Mouse (Mus musculus): ENCODE results near the gene Gm21731. TPM values are rescaled to one million over a fixed set of nuclear protein-coding genes. Genes with fewer than 3 reads are reported as not detected.
"Not testable (repeated sequence)": the region's sequence is repeated elsewhere in the genome, so short reads cannot be mapped to it uniquely, and the experiment has no call there.

Gene Gm21731
- polyA plus RNA-seq (2021) = not detected

DNA sequence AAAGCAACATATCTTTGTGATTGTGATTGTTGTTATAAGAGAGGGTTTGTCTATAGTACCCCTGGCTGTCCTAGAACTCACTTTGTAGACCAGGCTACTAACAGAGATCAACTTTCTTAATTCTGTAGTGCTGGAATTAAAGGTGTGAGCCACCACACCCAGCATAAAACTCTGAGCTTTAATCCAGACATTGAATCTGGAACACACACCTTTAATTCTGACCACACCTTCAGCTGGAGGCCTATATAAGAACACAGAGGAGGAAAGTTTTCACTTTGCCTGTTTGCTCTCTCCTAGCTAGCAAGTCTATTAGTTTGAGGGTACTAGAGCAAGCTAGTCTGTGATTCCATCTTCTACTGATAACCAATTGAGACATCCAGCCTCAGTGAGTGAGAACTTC, at the start of gene Gm21731:
Gene Gm21731, plus strand, starts transcription at position 301 of the 400 bp plus-strand sequence.
- POLR2A ChIA-PET; CTCF ChIA-PET; ATAC-seq; DNase-seq (ENCODE audit: low read depth, low spot score); in situ Hi-C loops (cut with MboI; ENCODE audit: low pct_unique_long_range_greater_than_20kb); H3K27me3 ChIP-seq: not testable (repeated sequence)

DNA sequence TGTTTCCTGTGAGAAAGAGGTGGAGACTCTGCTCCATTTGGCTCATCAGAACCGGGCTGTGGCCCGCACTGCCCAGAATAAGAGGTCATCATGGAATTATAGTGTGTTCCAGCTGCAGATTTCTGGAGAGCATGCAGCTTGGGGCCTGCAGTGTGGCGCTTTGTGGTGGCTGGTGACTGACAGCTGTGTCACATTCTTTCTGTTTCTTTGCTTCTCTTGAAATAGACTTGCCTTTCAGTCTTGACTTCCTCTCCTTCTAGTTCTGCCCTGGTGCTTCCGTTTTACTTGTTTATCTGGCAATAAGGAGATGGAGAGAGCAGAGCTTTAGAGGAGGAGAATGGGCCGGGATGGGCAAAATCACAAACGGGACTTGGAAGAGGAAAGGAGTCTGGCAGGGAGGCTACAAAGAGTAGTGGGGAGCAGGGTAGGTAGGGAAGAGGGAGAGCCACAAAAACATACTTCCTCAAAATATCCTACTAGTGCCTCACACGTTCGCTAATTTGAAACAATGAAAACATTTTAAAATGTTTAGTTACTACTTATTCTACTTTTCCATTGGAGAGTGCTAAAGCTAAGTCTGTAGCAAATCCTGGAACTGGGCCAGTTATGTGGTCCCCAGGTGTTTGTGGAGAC, 42.6 kb upstream of the Gm21731 start:
- CTCF ChIA-PET; ATAC-seq; DNase-seq (ENCODE audit: low read depth, low spot score); H3K27me3 ChIP-seq; POLR2A ChIA-PET; in situ Hi-C loops (cut with MboI; ENCODE audit: low pct_unique_long_range_greater_than_20kb): not testable (repeated sequence)

DNA sequence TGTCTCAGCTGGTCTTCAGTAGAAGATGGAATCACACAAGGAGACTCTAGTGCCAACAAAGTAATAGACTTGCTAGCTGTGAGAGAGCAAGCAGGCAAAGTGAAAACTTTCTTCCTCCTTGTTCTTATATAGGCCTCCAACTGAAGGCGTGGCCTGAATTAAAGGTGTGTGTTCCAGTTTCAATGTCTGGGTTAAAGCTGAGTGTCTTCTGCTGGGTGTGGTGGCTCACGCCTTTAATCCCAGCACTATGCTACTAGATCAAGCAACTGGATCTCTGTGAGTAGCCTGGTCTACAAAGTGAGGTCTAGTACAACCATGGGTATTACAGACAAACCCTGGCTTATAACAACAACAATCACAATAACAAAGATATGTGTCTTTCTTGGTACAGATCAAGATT, 23.1 kb upstream of the Gm21731 start, which contains the start of gene Gm21762:
Gene Gm21762, minus strand, starts transcription at position 101 of the 400 bp plus-strand sequence.
- CTCF ChIA-PET; POLR2A ChIA-PET; ATAC-seq; in situ Hi-C loops (cut with MboI; ENCODE audit: low pct_unique_long_range_greater_than_20kb); DNase-seq (ENCODE audit: low read depth, low spot score); H3K27me3 ChIP-seq: not testable (repeated sequence)

DNA sequence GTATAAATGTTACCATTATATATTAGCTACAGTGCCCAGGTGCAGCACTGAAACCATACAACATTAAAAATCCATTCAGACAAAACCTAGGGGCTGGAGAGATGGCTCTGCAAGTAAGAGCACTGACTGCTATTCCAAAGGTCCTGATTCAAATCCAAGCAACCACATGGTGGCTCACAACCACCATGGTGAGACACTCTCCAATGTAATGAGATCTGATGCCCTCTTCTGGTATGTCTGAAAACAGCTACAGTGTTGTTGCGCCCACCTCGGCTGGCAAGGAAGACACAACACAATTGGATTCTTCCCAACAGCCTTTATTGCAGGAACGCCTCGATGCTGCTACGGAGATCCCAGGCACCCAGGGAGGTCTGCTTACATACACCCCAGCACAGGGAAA, 18.0 kb upstream of the Gm21731 start:
- CTCF ChIA-PET; in situ Hi-C loops (cut with MboI; ENCODE audit: low pct_unique_long_range_greater_than_20kb); ATAC-seq; H3K27me3 ChIP-seq; DNase-seq (ENCODE audit: low read depth, low spot score); POLR2A ChIA-PET: not testable (repeated sequence)

- in situ Hi-C loops (cut with MboI; ENCODE audit: low pct_unique_long_range_greater_than_20kb); H3K27me3 ChIP-seq; DNase-seq (ENCODE audit: low read depth, low spot score); POLR2A ChIA-PET; CTCF ChIA-PET; ATAC-seq: not testable (repeated sequence)
Observed at GRCm38 (mm10) chr13:120223012-120223659, 15.8 kb upstream of the Gm21731 start.

GRCm38 (mm10) chr13:120231798-120232197, 7.1 kb upstream of the Gm21731 start:
- CTCF ChIA-PET; in situ Hi-C loops (cut with MboI; ENCODE audit: low pct_unique_long_range_greater_than_20kb); ATAC-seq; DNase-seq (ENCODE audit: low read depth, low spot score); H3K27me3 ChIP-seq; POLR2A ChIA-PET: not testable (repeated sequence)

GRCm38 (mm10) chr13:120232447-120233049, 6.4 kb upstream of the Gm21731 start:
- in situ Hi-C loops (cut with MboI; ENCODE audit: low pct_unique_long_range_greater_than_20kb); POLR2A ChIA-PET; DNase-seq (ENCODE audit: low read depth, low spot score); ATAC-seq; H3K27me3 ChIP-seq; CTCF ChIA-PET: not testable (repeated sequence)

DNA sequence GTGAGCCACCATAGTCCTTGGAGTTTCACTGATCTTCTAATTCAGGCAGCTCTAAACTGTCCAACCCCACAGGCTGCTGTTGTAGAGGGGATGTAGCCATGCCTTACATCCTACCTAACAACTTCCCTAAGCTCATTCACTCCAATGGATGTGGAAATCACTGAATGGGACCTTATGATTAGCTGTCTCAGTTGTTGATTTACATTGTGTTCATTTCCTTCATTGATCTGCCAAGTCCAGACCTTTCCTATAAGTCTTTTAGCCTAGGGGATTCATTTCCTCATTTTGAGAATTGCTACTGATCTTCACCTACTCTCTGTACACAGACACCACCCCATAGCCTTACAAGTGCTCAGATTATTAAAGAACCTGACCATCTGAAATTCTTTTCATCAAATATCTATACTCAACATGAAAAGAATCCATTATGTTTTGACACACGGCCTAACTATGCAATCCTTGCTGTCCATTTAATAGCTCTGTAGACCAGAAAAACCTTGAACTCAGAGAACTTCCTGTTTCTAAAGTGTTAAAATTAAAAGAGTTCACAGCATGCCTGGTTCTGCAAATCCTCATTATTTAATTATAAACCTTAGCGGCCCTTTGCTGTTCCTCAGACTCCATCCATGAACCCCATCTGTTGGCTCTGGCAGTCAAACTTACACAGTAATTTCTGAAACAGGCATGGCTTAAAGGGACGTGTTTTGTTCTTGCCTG, 12.5 kb downstream of the Gm21731 start:
- DNase-seq (ENCODE audit: low read depth, low spot score); POLR2A ChIA-PET; H3K27me3 ChIP-seq; in situ Hi-C loops (cut with MboI; ENCODE audit: low pct_unique_long_range_greater_than_20kb); CTCF ChIA-PET; ATAC-seq: not testable (repeated sequence)

DNA sequence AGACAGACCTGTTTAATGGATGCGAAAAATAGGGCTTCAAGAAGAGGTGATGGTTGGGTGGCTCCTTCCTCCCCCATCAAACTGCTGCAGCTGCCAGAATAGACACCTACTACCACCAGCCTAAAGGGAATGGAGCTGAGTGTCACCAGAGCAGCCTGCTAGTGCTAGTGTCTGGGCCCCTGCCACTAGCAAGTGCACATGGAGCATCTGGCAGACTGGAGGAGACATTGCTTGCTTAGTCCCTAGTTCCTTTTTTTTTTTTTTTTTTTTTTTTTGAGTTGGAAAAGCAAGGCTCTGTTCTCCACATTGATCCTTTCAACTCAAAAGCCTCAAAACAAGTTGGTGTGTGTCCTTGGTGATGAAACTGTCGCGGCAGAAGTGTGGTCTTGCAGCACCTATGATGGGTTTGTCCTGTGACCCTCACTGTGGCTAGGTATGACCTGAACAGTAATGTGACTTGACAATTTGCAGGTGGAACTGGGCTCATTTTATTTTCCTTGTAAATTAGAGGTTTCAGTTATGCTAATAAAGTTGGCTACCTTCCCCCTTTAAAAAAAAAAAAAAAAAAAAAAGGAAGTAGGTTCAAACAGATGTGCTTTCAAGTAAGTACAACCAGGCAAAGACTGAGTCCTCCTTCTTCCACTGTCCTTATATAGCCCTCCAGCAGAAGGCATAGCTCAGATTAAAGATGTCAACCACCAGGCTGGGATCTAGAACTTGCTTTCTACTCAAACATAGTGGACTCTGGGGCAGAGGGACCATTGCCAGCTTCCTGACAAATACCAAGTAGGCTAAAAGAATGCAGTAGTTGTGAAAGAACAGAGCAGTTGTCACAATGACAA, 20.1 kb downstream of the Gm21731 start:
- in situ Hi-C loops (cut with MboI; ENCODE audit: low pct_unique_long_range_greater_than_20kb); ATAC-seq; CTCF ChIA-PET; POLR2A ChIA-PET; DNase-seq (ENCODE audit: low read depth, low spot score); H3K27me3 ChIP-seq: not testable (repeated sequence)

DNA sequence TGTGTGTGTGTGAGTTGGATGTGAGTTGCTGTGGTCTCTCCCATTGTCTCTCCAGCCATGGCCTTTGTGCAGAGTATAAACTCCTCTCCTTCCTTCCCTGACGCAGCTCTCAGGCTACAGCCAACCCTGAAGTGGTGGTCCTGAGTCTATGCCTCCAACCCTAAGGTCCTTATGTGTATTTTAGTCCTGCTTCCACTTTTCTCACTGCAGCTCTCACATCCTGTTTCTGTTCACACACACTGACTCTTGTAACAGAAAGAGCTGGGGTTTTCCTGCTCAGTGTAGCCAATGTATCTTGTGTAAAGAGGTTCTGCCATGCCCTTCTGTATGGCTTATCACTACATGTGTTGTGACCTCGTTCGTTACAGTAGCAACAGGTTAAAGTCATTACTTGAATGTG, 20.8 kb downstream of the Gm21731 start:
- ATAC-seq; POLR2A ChIA-PET; in situ Hi-C loops (cut with MboI; ENCODE audit: low pct_unique_long_range_greater_than_20kb); DNase-seq (ENCODE audit: low read depth, low spot score); H3K27me3 ChIP-seq; CTCF ChIA-PET: not testable (repeated sequence)

DNA sequence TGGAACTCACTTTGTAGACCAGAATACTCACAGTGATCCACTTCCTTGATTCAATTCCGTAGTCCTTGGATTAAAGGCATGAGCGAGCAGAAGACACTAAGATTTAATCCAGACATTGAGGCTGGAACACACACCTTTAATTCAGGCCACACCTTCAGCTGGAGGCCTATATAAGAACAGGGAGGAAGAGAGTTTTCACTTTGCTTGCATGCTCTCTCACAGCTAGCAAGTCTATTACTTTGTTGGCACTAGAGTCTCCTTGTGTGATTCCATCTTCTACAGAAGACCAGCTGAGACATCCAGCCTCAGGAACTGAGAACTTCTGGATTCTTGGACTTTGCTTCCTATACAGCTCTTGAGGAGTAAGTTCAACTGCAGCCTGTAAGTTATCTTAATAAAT, 24.0 kb downstream of the Gm21731 start, which contains the start of gene AF067061:
Gene AF067061, plus strand, starts transcription at position 245 of the 400 bp plus-strand sequence.
- H3K27me3 ChIP-seq; CTCF ChIA-PET; ATAC-seq; POLR2A ChIA-PET; in situ Hi-C loops (cut with MboI; ENCODE audit: low pct_unique_long_range_greater_than_20kb); DNase-seq (ENCODE audit: low read depth, low spot score): not testable (repeated sequence)

DNA sequence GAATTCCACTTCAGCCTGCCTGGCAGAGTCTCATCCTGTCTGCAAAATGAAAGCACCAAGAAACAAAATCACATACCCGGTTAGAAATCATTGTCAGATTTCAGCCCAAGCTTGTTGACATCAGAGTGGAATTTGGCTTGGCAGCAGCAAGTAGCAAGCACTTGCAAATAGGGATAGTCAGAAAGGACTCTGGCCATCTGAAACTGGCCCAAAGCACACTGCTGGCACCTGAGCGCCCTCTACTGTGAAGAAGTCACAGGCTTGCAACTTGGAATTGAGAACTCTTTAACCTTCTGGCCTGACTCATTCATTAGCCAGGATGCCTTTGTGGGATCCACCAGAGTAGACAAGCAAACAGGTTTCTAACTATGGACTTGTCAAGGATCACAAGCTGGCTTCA, 38.9 kb downstream of the Gm21731 start:
- peak; percentile 44 for ATAC-seq
- DNase-seq (ENCODE audit: low read depth, low spot score); POLR2A ChIA-PET; in situ Hi-C loops (cut with MboI; ENCODE audit: low pct_unique_long_range_greater_than_20kb); CTCF ChIA-PET; H3K27me3 ChIP-seq: not testable (repeated sequence)

Data from Patski (cell line).